Mouse (Mus musculus) embryo, embryonic 11 days (tissue): ENCODE data around the gene Vstm5.
"Not testable (repeated sequence)": the region's sequence is repeated elsewhere in the genome, so short reads cannot be mapped to it uniquely, and the experiment has no call there.

Source experiments
- DNase-seq: peaks from one replicate; pipeline ENCODE4 v3.0.0-alpha.2; 2015

Vstm5 gene

DNA sequence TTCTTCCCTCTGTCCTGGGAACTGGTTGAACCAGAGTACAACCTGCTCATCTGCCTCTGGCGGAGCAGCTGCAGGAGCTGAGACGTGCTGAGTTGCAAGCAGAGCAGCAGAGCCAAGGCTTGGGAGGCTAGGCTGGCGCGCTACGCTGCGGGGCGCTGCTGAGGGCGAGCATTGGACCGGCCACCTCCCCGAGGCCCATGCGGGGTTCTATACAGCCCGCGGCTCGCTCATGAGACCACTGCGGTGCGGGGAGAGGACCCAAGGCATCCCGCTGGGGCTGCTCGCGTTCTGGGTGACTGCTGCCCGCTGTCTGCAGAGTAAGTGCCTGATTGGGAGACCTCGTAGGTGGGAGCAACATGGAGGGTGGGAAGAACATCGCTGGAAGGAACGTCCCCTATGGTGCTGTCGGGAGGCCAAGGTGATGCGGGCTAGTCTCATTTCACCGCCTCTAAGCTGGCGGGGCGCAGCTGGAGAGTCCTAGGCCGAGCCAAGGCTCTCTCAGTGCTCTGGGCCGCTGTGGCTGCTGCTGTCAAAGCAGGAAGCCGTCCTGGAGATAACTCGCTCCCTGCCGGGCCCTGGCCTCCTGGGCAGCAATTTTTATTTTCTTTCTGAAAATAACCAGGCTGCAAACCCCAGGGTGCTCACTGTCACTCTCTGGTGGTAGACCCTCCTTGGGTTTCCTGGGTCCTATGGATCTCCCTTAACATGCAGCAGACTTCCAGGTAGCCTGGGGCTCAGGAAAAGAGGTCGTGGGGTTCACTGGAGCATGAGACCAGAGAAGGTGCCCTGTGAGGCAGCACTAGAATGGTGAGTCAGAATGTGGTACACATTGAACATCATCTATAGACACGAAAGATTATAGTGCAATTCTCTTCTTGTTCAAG, at the start of gene Vstm5:
TSS of gene Vstm5 (plus strand) at position 4 of the 884 bp plus-strand sequence.
- DNase-seq, result peak; percentile 74

- DNase-seq, result not testable (repeated sequence)
Observed at GRCm38 (mm10) chr9:15194806-15195205, 44.0 kb upstream of the Vstm5 start.

DNA sequence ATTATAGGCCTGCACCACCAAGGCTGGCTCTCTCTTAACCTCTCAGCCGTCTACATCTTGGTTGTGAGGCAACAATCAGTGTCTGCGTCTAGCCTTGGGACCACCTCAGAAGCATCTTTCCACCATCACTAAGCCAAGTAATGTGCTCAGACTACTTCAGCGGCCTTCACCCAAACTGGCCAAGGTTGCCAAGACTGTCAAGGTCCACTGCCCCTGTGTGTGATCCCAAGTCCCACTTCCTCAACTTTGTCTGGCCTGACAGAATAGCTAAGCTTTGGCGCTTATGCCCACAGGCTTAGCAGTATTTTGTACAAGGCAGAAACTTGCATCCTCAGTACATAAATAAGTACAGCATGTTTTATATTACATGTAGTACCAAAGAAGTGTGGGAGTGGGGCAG, 32.2 kb upstream of the Vstm5 start:
- DNase-seq, result no peak

DNA sequence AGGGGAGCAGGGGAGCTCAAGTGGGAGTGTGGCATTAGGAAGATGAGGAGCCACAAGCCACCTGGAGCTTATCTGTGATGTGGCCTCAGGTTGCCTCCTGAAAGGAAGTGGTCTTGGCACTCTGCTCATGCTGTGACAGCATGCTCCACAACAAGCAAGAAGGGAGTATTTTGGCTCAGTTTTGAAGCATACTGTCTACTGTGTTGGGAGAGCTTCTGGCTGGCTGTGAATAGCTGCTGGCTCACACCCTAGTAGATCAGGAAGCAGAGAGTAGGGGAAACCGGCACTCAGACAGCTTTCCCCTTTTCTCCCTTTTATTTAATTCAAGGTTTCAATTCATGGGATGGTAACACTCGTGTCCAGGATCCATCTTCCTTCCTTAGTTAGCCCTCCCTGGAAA, 29.5 kb upstream of the Vstm5 start:
- DNase-seq, result no peak

DNA sequence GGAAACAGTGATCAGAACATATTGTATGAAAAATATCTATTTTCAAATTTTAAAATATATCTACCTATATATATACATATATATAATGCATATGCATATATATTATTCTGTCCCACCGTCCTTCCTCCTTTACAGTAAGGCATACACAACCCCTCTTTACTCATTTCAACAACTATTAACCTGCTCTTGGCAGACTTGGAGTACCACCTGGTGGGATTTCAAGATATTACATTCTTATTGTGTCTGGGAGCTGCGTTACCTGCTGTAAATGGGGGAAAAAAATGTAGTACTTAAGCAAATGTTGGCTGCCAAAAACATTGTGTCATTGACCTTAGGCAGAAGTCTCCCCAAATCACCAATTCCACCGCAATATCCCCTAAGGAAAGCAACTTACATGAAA, 27.0 kb upstream of the Vstm5 start:
- no peak for DNase-seq

GRCm38 (mm10) chr9:15213695-15214094, 25.1 kb upstream of the Vstm5 start:
- DNase-seq, result no peak

GRCm38 (mm10) chr9:15224912-15225311, 13.9 kb upstream of the Vstm5 start:
- no peak for DNase-seq

DNA sequence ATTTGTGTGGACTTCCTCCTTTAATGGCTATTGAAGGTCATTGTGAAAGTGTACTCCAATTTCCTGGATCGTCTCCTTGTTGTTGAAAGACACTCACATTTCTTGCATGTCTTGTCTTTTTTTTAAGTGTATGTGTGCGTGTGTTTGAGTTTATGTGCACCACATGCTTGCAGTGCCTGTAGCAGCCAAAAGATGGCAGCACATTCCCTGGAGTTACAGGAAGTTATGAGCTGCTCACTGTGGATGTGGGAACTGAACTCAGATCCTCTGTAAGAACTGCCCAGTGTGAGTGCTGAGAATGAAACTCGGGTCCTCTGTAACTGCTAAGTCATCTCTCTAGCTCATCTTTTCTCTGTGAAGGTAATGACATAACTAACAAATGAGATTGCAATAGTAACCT, 6.4 kb upstream of the Vstm5 start:
- DNase-seq, result no peak

DNA sequence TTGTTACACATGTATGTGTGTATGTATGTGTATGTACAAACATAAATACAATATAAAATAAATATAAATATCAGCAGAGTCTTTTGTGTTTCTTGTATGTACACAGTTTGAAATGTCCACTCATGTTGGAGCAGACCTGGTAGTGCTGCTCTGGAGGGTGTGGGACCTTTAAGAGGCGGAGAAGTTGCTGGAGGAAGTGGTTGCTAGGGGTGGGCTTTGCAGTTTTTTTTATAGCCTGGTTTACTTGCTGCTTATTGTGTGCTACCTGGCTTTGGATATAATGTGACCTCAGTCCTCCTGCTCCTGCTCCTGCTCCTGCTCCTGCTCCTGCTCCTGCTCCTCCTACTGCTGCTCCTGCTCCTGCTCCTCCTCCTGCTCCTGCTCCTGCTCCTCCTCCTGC, 5.2 kb upstream of the Vstm5 start:
- DNase-seq, result no peak

DNA sequence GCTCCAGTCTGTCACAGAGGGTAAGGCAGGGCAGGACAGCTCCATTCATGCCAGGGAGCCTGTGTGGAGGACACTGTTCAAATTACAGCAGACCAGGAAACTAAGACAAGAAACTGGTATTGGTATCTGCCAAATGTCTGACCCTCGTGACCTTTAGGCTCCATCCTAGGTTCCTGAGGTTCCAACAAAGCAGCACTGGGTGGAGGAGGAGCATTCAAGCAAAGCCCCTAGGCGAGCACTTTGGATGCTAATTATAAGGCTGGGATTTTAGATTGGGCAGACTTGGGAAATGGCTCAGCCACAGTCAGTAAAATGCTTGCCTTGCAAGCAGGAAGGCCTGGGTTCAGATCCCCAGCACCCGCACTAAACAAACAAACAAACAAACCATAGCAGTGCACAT, 2.9 kb upstream of the Vstm5 start:
- no peak for DNase-seq

- DNase-seq, result no peak
Observed at GRCm38 (mm10) chr9:15237516-15238296, 1.1 kb upstream of the Vstm5 start.

GRCm38 (mm10) chr9:15238297-15238990, 401 bp upstream of the Vstm5 start:
- no peak for DNase-seq

DNA sequence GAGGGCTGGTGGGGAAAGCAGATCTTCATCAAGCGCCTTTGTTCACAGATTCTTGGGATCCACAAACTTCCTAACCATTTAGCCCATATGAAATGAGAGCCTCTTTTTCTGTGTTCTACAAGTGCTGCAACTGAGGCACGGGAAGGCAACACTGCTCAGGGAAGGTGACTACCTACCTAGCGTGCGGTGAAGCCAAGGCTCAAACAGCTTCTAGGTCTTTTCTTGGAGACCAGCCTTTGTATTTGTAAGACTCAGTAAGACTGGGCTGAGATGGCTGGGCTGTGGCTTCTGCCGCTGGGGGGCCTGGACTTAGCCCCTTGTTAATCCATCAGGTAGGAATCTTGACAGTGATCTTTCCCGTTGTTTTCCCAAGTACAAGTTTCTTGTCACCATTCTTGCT, 1.2 kb downstream of the Vstm5 start:
- no peak for DNase-seq

GRCm38 (mm10) chr9:15240863-15241595, 2.2 kb downstream of the Vstm5 start:
- no peak for DNase-seq

DNA sequence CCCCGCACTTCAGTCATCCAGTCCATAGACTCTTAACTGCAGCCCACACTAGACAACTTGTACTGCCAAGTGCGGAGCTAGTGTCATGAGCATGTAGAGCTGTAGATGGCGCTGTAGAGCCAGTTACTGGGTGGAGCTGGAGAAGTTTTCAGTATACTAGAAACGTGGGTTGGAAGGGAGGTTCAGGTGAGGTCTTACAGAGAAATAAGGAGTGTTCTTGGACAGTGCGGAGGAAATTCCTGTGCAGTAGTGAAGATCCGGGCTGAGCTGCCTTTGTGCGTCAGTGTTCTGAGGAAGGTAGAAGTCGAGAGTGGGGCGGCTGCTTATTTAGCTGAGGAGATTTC, 2.7 kb downstream of the Vstm5 start:
- peak; percentile 74 for DNase-seq

- DNase-seq, result no peak
Observed at GRCm38 (mm10) chr9:15242130-15242529, 3.3 kb downstream of the Vstm5 start.

DNA sequence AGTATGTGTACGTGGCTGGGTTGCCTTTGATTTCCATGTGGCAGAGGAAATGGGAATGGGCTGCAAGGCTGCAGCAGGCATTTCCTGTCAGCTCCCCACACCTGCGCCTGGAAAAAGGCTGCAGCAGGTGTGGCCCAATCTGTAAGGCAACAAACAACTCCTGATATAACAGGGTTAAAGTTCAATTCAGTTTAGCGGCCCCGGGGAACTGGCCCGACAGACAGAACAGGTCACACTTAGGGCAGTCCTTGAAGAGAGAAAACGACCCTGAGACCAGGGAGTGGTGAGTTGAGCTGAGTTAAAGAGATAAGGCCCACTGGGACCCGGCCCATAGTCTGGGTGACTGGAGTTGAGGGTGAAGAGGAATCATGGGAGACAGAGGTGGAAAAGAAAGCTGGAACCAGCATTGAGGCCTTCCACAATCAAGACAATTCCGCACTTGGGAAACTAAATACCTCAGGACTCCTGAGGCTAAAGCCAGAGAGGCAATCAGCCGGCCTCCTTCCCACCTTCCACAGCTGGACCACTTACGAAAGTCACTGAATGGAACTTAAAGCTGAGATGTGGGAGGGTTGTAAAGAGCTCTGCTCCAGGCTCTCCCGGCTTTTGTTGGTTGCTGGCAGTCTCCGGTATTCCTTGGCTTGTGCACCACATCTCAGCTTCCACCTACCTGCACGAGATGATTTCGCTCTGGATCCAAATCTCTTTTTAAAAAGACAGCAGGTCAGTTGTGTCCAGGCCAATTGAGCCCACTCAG, 6.7 kb downstream of the Vstm5 start:
- DNase-seq, result no peak

GRCm38 (mm10) chr9:15250376-15250775, 11.5 kb downstream of the Vstm5 start:
- no peak for DNase-seq

DNA sequence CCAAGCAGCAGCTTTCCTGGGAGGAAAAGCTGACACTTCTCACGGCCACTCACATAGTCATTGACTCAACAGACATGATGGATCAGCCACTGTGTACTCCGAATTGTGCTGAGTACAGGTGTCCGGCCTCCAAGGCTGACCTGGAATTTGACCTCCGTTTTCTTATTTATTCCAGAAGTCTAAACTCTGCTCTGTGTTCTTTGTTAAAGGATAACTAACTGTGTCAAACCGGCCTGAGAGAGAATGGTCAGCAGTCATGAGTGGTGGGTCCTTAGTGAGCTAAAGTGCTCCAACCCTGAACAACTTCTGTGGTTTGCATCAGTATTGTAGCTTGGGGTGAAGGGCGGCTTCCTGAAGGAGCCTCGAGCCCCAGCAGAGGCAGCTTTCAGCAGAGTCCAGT, 13.4 kb downstream of the Vstm5 start:
- DNase-seq, result no peak

DNA sequence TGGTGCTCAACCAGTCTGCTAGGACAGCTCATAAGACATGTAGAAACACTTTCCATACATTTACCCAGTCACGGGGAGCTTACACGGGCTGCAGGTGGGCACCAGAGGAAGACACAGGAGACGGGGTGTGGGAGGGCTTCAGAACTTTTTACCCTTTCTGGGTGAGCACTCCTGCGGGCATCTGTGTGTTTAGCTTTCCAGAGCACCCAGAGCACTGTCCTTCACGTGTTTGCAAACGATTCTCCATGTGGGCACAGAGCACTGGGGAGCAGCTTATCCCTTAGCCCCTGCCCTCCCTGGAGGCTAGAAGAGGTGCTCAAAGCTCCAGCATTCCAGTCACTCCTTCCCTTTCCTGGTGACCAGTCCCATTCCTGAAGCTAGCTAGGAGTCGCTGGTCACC, 15.7 kb downstream of the Vstm5 start:
- no peak for DNase-seq

GRCm38 (mm10) chr9:15256214-15256613, 17.4 kb downstream of the Vstm5 start:
- DNase-seq, result no peak

GRCm38 (mm10) chr9:15261980-15262379, 23.1 kb downstream of the Vstm5 start:
- no peak for DNase-seq
